Mouse (Mus musculus) myocyte (in vitro differentiated cells): Measurements from ENCODE around the gene Zic1. TPM values are rescaled to one million over a fixed set of nuclear protein-coding genes. Genes with fewer than 3 reads are reported as not detected.

Source experiments
- H3K27me3 ChIP-seq: one replicate; pipeline ENCODE4 v1.6.1; 2011; ENCODE audit not compliant: control insufficient read depth, insufficient read depth, insufficient read length
- H3K36me3 ChIP-seq: one replicate; pipeline ENCODE4 v1.6.1; 2011; ENCODE audit not compliant: control insufficient read depth, insufficient read depth
- H3K4me2 ChIP-seq: one replicate; pipeline ENCODE4 v1.6.1; 2011; ENCODE audit warnings: low read depth, control low read depth
- H3K4me3 ChIP-seq: one replicate; pipeline ENCODE4 v1.5.1; 2011; ENCODE audit warnings: mild to moderate bottlenecking, control low read depth, moderate library complexity
- H3K79me2 ChIP-seq: one replicate; pipeline ENCODE4 v1.6.1; 2011; ENCODE audit not compliant: control insufficient read depth, insufficient read depth
- H3ac ChIP-seq: one replicate; pipeline ENCODE4 v1.6.1; 2011; ENCODE audit not compliant: control insufficient read depth, insufficient read length
- CEBPB ChIP-seq: IDR thresholded peaks from 2 replicates; pipeline ENCODE4 v1.6.1; 2011; ENCODE audit warnings: mild to moderate bottlenecking, moderate library complexity; ENCODE audit not compliant: poor library complexity, insufficient read depth, severe bottlenecking
- E2F4 ChIP-seq: IDR thresholded peaks from one replicate; pipeline ENCODE4 v1.6.1; 2011; ENCODE audit warnings: mild to moderate bottlenecking, control low read depth, moderate library complexity; ENCODE audit not compliant: insufficient read depth
- MAX ChIP-seq: IDR thresholded peaks from one replicate; pipeline ENCODE4 v1.6.1; 2011; ENCODE audit warnings: low read depth, mild to moderate bottlenecking, control low read depth
- MYOD1 ChIP-seq, 3 experiments: IDR thresholded peaks; one replicate each; pipeline ENCODE4 v1.6.1; 2011; ENCODE audit warnings: control low read depth in 2 of 3, low read depth in 2 of 3, mild to moderate bottlenecking in 2 of 3, moderate library complexity in 1 of 3; ENCODE audit not compliant: insufficient read length in 2 of 3, control insufficient read depth in 1 of 3
- MYOG ChIP-seq, 3 experiments: IDR thresholded peaks; one replicate each; pipeline ENCODE4 v1.6.1; 2011; ENCODE audit warnings: control low read depth in 2 of 3, low read depth in 2 of 3, mild to moderate bottlenecking in 2 of 3; ENCODE audit not compliant: insufficient read length in 2 of 3, control insufficient read depth in 1 of 3, insufficient read depth in 1 of 3
- POLR2A ChIP-seq: IDR thresholded peaks from one replicate; pipeline ENCODE4 v1.6.1; 2011; ENCODE audit warnings: low read depth, mild to moderate bottlenecking, control low read depth, moderate library complexity; ENCODE audit not compliant: insufficient read length
- POLR2AphosphoS2 ChIP-seq: IDR thresholded peaks from one replicate; pipeline ENCODE4 v1.6.1; 2011; ENCODE audit warnings: low read depth, control low read depth; ENCODE audit not compliant: insufficient read length
- REST ChIP-seq: IDR thresholded peaks from one replicate; pipeline ENCODE4 v1.6.1; 2011; ENCODE audit warnings: mild to moderate bottlenecking, control low read depth, moderate library complexity; ENCODE audit not compliant: insufficient read depth, insufficient read length
- SRF ChIP-seq: IDR thresholded peaks from one replicate; pipeline ENCODE4 v1.6.1; 2011; ENCODE audit warnings: low read depth; ENCODE audit not compliant: control insufficient read depth, insufficient read length
- TCF12 ChIP-seq: IDR thresholded peaks from one replicate; pipeline ENCODE4 v1.6.1; 2011; ENCODE audit warnings: mild to moderate bottlenecking, control low read depth; ENCODE audit not compliant: poor library complexity, insufficient read depth, severe bottlenecking
- TCF3 ChIP-seq: IDR thresholded peaks from one replicate; pipeline ENCODE4 v1.6.1; 2011; ENCODE audit warnings: low read depth, control low read depth; ENCODE audit not compliant: insufficient read length
- USF1 ChIP-seq: IDR thresholded peaks from one replicate; pipeline ENCODE4 v1.6.1; 2011; ENCODE audit warnings: low read depth, mild to moderate bottlenecking, control low read depth, moderate library complexity
- polyA plus RNA-seq: library from polyadenylated mRNA; unstranded; fragments of >200 nt; fragmentation: generic; extraction: Trizol; gene quantifications from one replicate; pipeline ENCODE4 v1.2.1, GENCODE M21; 2012; ENCODE audit warnings: missing spikeins

The Zic1 gene
- polyA plus RNA-seq, 1 experiment: 5.4 TPM

DNA sequence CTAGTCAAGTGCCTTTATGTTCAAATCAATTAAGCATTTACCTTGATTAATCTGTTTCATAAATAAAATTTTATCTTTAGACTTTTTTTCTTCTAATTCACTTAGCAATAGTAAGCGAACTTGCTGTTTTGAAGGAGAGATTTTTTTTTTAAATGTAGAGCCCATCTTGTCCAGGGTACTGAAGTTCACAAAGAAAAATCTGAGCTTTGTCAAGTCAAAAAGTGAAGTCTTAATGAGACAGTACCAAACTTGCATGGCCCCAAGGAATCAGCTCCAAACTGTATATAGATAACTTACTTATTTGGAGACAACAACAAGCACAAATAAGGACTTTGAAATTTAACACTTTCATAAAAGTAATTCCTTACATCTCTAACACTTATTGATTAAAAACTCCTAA is 16.9 kb downstream of the Zic1 start:
- no peak for TF ChIP-seq E2F4
- no peak for TF ChIP-seq REST
- no peak overlapping the region for H3K4me2 ChIP-seq
- no peak overlapping the region for H3K4me3 ChIP-seq
- H3K79me2 ChIP-seq: no peaks in the 10 kb centered on the region
- no peak overlapping the region for H3ac ChIP-seq
- no peaks in the 10 kb centered on the region for H3K27me3 ChIP-seq
- no peaks in the 10 kb centered on the region for H3K36me3 ChIP-seq

DNA sequence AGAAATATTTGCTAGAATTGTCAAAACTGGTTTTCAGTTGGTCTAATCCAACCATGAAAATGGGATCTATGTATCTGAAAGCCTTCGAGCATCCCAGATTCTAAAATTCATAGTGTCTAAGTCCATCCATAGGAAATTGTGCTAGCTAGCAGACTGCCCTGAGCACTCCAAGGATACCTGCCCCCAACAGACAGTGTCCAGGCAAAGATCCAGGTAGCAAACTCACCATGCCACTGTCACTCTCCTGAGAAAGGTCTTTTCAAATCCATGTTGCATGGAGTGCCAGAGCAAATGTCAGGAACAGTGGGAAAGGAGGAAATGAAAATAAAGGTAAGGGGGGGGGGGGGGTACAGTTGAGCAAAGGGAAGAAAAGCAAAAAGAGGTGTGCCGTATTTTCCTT is 18.0 kb downstream of the Zic1 start:
- Histone ChIP-seq H3K4me2 (no peak overlapping the region), H3K4me3 (no peak overlapping the region), H3K27me3 (no peaks in the 10 kb centered on the region), H3K79me2 (no peaks in the 10 kb centered on the region), H3K36me3 (no peaks in the 10 kb centered on the region), H3ac (no peak overlapping the region)
- TF ChIP-seq TCF12: no peak
- no peak for TF ChIP-seq REST
- TF ChIP-seq MYOD1 (IDR thresholded peaks at IDR 0.05; ENCODE audit: control insufficient read depth in 1 of 3, insufficient read length in 2 of 3, low read depth in 2 of 3): no peak
- TF ChIP-seq MAX: no peak
- TF ChIP-seq USF1: no peak
- no peak for TF ChIP-seq SRF
- no peak for TF ChIP-seq CEBPB
- no peak for TF ChIP-seq E2F4
- no peak for TF ChIP-seq POLR2AphosphoS2
- TF ChIP-seq MYOG (IDR thresholded peaks at IDR 0.05; ENCODE audit: control insufficient read depth in 1 of 3, insufficient read depth in 1 of 3, insufficient read length in 2 of 3, low read depth in 2 of 3): no peak
- no peak for TF ChIP-seq TCF3
- no peak for TF ChIP-seq POLR2A

Other genes with a start within 250 kb of the Zic1 start
- gene Zic4, start 3.4 kb downstream of the Zic1 start, polyA plus RNA-seq: 1.3 TPM